Comparison of ENCODE assay signal across 23 mouse cellular contexts in genomic region chr13:91616876-91617275, GRCm38 (mm10).
DNase-seq lines count a peak whose midpoint lies in the region; ATAC-seq lines count a peak whose summit lies in the region.
"Had no signal": no experiment of that assay in that cellular context is flagged by ENCODE, and none has a peak within 500 bp of the region (broad histone marks: within the 10 kb centered on the region; RNA-seq: fewer than 3 reads in every experiment).

No protein-coding gene starts in this region.

- H3K4me3 ChIP-seq in kidney, embryonic 15.5 days (replicated peaks): no peak overlapping the region
- no peak overlapping the region for H3K4me3 ChIP-seq in midbrain, embryonic 11.5 days (ENCODE audit: low read depth, low read length)
- H3K4me3 ChIP-seq in midbrain, embryonic 10.5 days: no peak overlapping the region
- H3K4me3 ChIP-seq: embryonic facial prominence, embryonic 13.5 days; embryonic facial prominence, embryonic 15.5 days; erythroblast, embryonic 14.5 days; forebrain, embryonic 10.5 days; forebrain, embryonic 12.5 days had no signal

- no peak for ATAC-seq in kidney, embryonic 15.5 days (replicated peaks; ENCODE audit: low FRiP score)
- ATAC-seq in midbrain, embryonic 11.5 days (ENCODE audit: low FRiP score): no peak
- ATAC-seq: forebrain, embryonic 14.5 days; forebrain, embryonic 16.5 days had no signal

- 84% methylated on average over 5 of the region's 5 CpGs for WGBS in kidney, embryonic 15.5 days
- 91% methylated on average over 5 of the region's 5 CpGs for WGBS in midbrain, embryonic 11.5 days
- WGBS in midbrain, embryonic 10.5 days: 93% methylated on average over 5 of the region's 5 CpGs

- peak; percentile 13 for DNase-seq in heart, adult 11 months
- no peak for DNase-seq in heart, postnatal 4 days
- DNase-seq in kidney, adult 9 months: peak; percentile 42
- DNase-seq in midbrain, embryonic 11.5 days (ENCODE audit: low spot score, missing footprints): peak; percentile 57
- DNase-seq in midbrain, embryonic 10.5 days (ENCODE audit: low spot score): no peak
- DNase-seq: adrenal gland, adult 2 months; adrenal gland, postnatal 10 days; adrenal gland, postnatal 25 days; cerebellum, adult 11 months; cerebellum, adult 18-20 months; cerebellum, adult 8-10 months; cerebellum, adult 9-11 months; cerebellum, postnatal 14 days; cerebellum, postnatal 36 days; embryo, embryonic 11 days had no signal

- H3K36me3 ChIP-seq in kidney, embryonic 15.5 days: no peaks in the 10 kb centered on the region
- H3K36me3 ChIP-seq in midbrain, embryonic 11.5 days (ENCODE audit: control insufficient read depth, insufficient read depth, low read length): no peaks in the 10 kb centered on the region
- peaks cover 10% of the 10 kb centered on the region for H3K36me3 ChIP-seq in midbrain, embryonic 10.5 days

- H3K9me3 ChIP-seq in kidney, embryonic 15.5 days (replicated peaks): no peaks in the 10 kb centered on the region
- no peaks in the 10 kb centered on the region for H3K9me3 ChIP-seq in midbrain, embryonic 11.5 days (ENCODE audit: control insufficient read depth, low read length)
- H3K9me3 ChIP-seq in midbrain, embryonic 10.5 days (replicated peaks): no peaks in the 10 kb centered on the region
- H3K9me3 ChIP-seq: embryonic facial prominence, embryonic 13.5 days; embryonic facial prominence, embryonic 15.5 days; forebrain, embryonic 10.5 days; forebrain, embryonic 12.5 days had no signal

- no peaks in the 10 kb centered on the region for H3K27me3 ChIP-seq in kidney, embryonic 15.5 days
- no peaks in the 10 kb centered on the region for H3K27me3 ChIP-seq in midbrain, embryonic 11.5 days (ENCODE audit: control insufficient read depth, insufficient read depth, low read length)
- no peaks in the 10 kb centered on the region for H3K27me3 ChIP-seq in midbrain, embryonic 10.5 days (ENCODE audit: low read depth, poor library complexity, severe bottlenecking)
- H3K27me3 ChIP-seq: embryonic facial prominence, embryonic 13.5 days; embryonic facial prominence, embryonic 15.5 days; forebrain, embryonic 12.5 days had no signal

- no peak overlapping the region for H3K4me2 ChIP-seq in kidney, embryonic 15.5 days
- no peak overlapping the region for H3K4me2 ChIP-seq in midbrain, embryonic 11.5 days
- H3K4me2 ChIP-seq: embryonic facial prominence, embryonic 13.5 days; embryonic facial prominence, embryonic 15.5 days; forebrain, embryonic 12.5 days had no signal

- no peak overlapping the region for H3K27ac ChIP-seq in kidney, embryonic 15.5 days
- H3K27ac ChIP-seq in midbrain, embryonic 11.5 days (ENCODE audit: low read depth, low read length): no peak overlapping the region
- H3K27ac ChIP-seq in midbrain, embryonic 10.5 days (replicated peaks): no peak overlapping the region
- H3K27ac ChIP-seq: embryonic facial prominence, embryonic 13.5 days; embryonic facial prominence, embryonic 15.5 days; forebrain, embryonic 10.5 days; forebrain, embryonic 12.5 days had no signal

- H3K4me1 ChIP-seq in kidney, embryonic 15.5 days: no peaks in the 10 kb centered on the region
- no peaks in the 10 kb centered on the region for H3K4me1 ChIP-seq in midbrain, embryonic 11.5 days (ENCODE audit: control insufficient read depth, insufficient read depth, low read length)
- no peaks in the 10 kb centered on the region for H3K4me1 ChIP-seq in midbrain, embryonic 10.5 days
- H3K4me1 ChIP-seq: embryonic facial prominence, embryonic 13.5 days; embryonic facial prominence, embryonic 15.5 days; forebrain, embryonic 10.5 days; forebrain, embryonic 12.5 days had no signal

- no peak overlapping the region for H3K9ac ChIP-seq in kidney, embryonic 15.5 days
- H3K9ac ChIP-seq in midbrain, embryonic 11.5 days (ENCODE audit: low read length): no peak overlapping the region
- H3K9ac ChIP-seq: embryonic facial prominence, embryonic 13.5 days; embryonic facial prominence, embryonic 15.5 days; forebrain, embryonic 12.5 days had no signal

Comparison
In these comparisons a context has a peak if more than half of its experiments do, and no peak if none do; other contexts are left out.
1. DNase-seq: peak in heart, adult 11 months (single experiment), kidney, adult 9 months (single experiment) and midbrain, embryonic 11.5 days (single experiment); none in heart, postnatal 4 days (single experiment) and midbrain, embryonic 10.5 days (single experiment).